Mouse (Mus musculus): ENCODE data around the gene Nos2.

DNA sequence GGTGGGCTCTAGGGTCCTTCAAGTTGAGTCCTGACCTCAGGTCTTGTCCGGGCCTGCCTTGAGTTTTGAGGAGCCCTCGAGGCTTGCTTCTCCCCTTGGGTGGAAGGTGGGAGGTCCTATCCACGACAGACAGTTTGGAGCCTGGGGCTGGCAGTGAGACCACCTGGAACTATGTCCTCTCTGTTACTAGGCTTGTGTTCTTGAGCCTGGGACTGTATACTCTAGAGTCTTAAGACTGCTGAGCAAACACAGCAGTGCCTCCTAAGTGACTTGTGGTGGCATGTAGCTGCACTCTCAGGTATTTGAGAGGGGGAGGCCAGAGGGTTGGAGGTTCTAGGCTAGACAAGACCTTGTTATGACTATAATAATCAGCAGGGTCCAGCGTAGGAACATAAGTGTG, 14.1 kb downstream of the Nos2 start:
- TF ChIP-seq CTCF (IDR thresholded peaks at IDR 0.05; ENCODE audit: low read depth, low read length) (no peak), POLR2A (IDR thresholded peaks at IDR 0.05; ENCODE audit: borderline replicate concordance, low read depth, low read length) (no peak)
